Mouse (Mus musculus): ENCODE results near the gene Kcnk13.
A peak's percentile ranks its signal among the peaks of the same experiment; 100 is the strongest.

The Kcnk13 gene

GRCm38 (mm10) chr12:100089265-100089664 lies 125.0 kb downstream of the Kcnk13 start:
- no peak for DNase-seq (ENCODE audit: low spot score in 2 of 2)

GRCm38 (mm10) chr12:100090750-100091149 lies 126.5 kb downstream of the Kcnk13 start:
- DNase-seq (ENCODE audit: low spot score in 2 of 2): no peak

- no peak for DNase-seq (ENCODE audit: low spot score in 2 of 2)
Observed at GRCm38 (mm10) chr12:100093046-100093445, 128.7 kb downstream of the Kcnk13 start.

GRCm38 (mm10) chr12:100099971-100100706 lies 135.8 kb downstream of the Kcnk13 start:
- no peak for DNase-seq (ENCODE audit: low spot score in 2 of 2)

GRCm38 (mm10) chr12:100100707-100101030 lies 136.4 kb downstream of the Kcnk13 start:
- DNase-seq (ENCODE audit: low spot score in 2 of 2): no peak

- no peak for DNase-seq (ENCODE audit: low spot score in 2 of 2)
Observed at GRCm38 (mm10) chr12:100101651-100102050, 137.4 kb downstream of the Kcnk13 start.

GRCm38 (mm10) chr12:100104530-100104929 lies 140.2 kb downstream of the Kcnk13 start:
- no peak for DNase-seq (ENCODE audit: low spot score in 2 of 2)

- DNase-seq (ENCODE audit: low spot score in 2 of 2): peak; percentile 84 to 86
Observed at GRCm38 (mm10) chr12:100106275-100106895, 142.1 kb downstream of the Kcnk13 start.

GRCm38 (mm10) chr12:100107436-100107835 lies 143.1 kb downstream of the Kcnk13 start:
- no peak for DNase-seq (ENCODE audit: low spot score in 2 of 2)

GRCm38 (mm10) chr12:100109986-100110696 lies 145.8 kb downstream of the Kcnk13 start, which contains the start of gene Psmc1:
TSS of gene Psmc1 (plus strand) at chr12:100110154.
- DNase-seq (ENCODE audit: low spot score in 2 of 2): peak; percentile 68 to 83
